Mouse (Mus musculus) layer of hippocampus, postnatal 25 days (tissue): ENCODE data around the gene Kmt2c. TPM values are rescaled to one million over a fixed set of nuclear protein-coding genes. Genes with fewer than 3 reads are reported as not detected.
A peak's percentile ranks its signal among the peaks of the same experiment; 100 is the strongest.

Source experiments
- DNase-seq, 2 experiments: peaks; one replicate each; pipeline ENCODE4 v3.0.0; 2022; ENCODE audit warnings: mixed read lengths in 2 of 2, low spot score in 1 of 2; ENCODE audit errors: extremely low spot score in 1 of 2
- total RNA-seq, 2 experiments: library from RNA; stranded (reverse); gene quantifications; 2 replicates each; pipeline ENCODE4 v1.2.3; 2021

Kmt2c gene
- total RNA-seq, 2 experiments from 2014 or later, result 68.9 to 87.2 TPM

DNA sequence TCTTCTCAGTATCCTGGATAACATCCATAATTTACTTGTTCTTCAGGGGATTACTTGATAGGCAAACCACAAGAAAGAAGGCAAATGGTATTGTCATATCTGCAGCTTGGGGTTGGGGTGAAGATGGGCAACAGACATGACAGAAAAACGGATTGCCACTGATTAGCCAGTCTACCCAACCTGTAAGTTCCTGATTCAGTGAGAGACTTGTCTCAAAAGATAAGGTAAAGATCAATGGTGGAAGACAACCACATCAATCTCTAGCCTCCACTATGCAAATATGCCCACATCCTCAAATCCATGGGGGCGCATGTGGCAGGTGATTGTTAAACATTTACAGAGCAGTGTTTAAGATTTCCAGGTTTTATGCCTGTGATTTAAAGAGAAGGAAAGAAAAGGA lies 105.9 kb downstream of the Kmt2c start:
- no peak for DNase-seq

DNA sequence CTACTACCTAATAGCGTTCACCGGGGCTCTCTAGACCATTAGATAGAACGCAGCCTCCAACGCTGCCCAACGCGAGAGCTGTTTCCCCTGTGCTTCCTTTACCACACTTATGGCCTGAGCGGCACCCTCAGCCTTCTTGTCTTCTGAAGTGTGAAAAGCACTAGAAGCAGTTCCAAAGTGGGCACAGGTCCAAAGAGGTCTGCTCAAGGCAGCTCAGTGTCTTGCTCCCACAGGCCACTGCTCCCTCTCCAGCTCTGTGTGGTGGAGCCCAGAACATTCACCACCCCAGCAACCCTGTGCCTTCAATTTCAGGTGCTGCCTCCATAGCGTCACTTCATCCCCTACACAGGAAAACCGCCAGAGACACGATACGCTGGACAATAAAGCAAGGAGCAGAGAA lies 115.0 kb downstream of the Kmt2c start:
- no peak for DNase-seq

GRCm38 (mm10) chr5:25379188-25379587 lies 119.4 kb downstream of the Kmt2c start:
- no peak for DNase-seq

DNA sequence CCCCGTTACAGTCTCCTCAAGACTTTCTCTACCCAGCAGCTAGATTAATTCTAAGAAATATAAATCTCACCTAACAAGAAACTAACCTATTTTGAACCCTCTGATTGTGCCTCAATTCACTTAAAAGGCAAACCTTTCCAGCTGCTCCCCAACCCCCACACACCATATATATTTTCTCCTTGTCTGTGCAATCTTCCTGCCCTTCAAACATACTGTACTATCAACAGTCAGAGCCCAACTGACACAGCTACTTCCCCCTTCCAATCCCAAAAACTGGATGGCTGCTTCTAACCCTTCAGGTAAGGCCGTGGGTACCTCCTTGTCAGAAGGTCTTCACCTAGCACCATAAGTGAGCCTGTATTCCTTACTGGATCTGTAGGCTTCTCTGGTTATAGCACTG lies 130.2 kb downstream of the Kmt2c start:
- no peak for DNase-seq

DNA sequence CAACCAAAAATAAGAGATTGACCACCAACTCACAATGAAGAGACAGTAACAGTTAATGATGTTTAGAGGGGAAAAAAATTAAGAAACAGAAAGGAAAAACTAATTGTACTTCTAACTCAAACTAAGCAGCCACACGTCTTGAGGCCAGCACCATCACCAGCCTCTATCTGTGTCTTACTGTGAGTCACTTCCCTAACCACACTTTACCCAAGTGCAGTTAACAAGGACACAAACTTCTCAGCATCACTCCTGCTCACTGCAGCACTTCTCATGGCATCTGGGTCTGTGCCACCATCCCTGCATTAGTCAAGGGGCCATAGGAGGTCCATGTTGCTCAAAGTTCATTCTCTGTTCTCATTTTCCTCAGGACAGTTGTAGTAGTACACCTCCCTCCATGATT lies 131.5 kb downstream of the Kmt2c start:
- DNase-seq, result no peak

DNA sequence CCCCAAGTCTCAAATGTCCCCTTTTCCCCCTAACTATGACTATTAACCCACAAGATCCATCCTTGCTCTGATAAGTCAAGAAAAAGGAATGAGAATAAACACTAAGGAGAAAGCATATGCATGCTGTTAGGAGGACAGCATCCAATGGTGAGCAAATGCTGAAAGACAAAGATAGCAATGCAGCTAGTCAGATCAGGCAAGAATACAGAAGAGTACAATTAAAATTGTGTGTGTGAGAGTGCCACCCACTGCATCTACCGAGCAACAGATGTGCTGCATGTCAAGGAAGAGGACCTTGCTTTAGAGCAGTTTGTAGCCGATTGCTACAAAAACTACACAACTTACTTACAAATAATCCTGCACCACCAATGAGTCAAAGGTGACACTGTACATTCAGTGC lies 145.1 kb downstream of the Kmt2c start:
- DNase-seq, result no peak

DNA sequence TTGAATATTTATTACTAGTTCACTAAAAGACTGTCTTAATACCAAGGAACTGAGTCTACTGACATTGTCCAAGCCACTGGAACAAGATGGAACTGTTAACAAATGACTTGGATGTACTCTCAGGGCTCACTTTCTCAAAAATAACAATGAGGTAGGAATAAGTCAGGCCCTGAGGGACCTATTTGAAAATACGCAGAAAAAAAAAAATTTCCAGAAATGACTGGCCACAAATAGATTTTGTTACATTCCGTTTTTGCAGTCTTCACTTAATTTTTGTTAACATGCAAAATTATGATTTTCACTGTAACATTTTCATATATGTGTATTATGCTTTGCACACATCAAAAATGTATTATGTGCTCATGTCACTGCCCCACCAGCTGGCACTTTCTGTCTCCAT lies 167.3 kb downstream of the Kmt2c start:
- no peak for DNase-seq

GRCm38 (mm10) chr5:25313881-25314280 lies 184.7 kb downstream of the Kmt2c start:
- no peak for DNase-seq

GRCm38 (mm10) chr5:25310226-25310625 lies 188.4 kb downstream of the Kmt2c start:
- DNase-seq, result no peak

- peak in 1 of 2 experiments; percentile 27 for DNase-seq
Observed at GRCm38 (mm10) chr5:25296830-25297229, 201.8 kb downstream of the Kmt2c start.

GRCm38 (mm10) chr5:25283988-25284387 lies 214.6 kb downstream of the Kmt2c start:
- DNase-seq, result no peak

DNA sequence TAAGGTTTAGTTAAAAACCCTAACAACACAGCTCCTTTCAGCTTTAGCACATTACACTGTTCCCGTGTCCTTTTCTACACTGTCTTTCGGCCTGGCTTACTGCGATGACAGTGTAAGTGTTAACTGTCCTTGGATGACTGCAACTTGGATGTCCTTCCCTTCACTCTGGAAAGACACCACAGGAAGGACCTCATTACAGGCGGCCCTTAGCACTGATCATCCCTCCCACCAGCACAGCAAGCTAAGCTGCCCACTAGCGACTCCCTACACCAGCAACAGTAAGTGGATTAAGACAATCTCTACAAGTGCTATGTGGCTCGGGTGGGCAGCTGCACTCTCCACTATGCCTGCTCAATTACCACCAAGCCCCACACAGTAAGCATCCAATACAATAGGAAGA lies 222.2 kb downstream of the Kmt2c start:
- DNase-seq, result no peak

DNA sequence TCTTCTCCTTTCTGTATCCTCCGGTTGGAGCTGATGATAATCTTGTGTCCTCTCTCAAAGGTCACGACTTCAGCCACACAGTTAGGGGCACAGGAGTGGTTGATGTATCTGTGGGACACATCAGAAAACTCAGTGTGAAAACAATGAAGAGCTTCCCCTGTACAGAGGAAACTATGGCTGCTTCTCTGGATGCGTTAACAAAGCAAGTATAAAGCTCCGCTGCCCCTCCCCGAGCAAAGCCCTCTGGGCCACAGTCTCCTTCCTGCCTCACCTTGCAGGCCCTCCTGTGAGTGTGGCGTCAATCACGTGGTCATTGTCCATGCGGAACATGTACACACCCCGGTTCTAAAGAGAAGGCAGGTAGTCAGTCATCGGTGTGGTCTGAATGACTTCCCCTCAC lies 223.0 kb downstream of the Kmt2c start:
- DNase-seq, result no peak

GRCm38 (mm10) chr5:25268258-25268888 lies 230.2 kb downstream of the Kmt2c start:
- no peak for DNase-seq

GRCm38 (mm10) chr5:25262266-25262665 lies 236.3 kb downstream of the Kmt2c start:
- no peak for DNase-seq

- no peak for DNase-seq
Observed at GRCm38 (mm10) chr5:25261452-25261851, 237.1 kb downstream of the Kmt2c start.

GRCm38 (mm10) chr5:25256686-25257085 lies 241.9 kb downstream of the Kmt2c start:
- no peak for DNase-seq

DNA sequence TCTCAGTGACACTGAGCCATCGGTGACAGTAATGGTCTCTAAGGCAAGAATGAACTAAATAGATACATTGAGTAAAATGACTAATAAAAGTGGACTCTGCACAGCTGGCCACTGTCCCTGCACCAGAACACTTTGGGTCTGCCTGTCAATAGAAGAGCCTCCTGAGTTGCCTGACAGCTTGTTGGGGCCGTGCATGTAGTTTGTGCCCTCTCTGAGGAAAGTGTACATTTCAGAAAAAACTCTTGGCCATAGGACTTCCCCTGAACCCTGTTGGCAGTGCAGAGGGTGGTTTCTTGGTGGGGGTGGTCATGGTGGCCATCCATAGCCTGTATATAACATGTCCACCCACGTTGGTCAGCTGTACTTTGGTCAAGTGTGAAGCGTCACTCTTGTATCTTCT lies 244.1 kb downstream of the Kmt2c start:
- no peak for DNase-seq

DNA sequence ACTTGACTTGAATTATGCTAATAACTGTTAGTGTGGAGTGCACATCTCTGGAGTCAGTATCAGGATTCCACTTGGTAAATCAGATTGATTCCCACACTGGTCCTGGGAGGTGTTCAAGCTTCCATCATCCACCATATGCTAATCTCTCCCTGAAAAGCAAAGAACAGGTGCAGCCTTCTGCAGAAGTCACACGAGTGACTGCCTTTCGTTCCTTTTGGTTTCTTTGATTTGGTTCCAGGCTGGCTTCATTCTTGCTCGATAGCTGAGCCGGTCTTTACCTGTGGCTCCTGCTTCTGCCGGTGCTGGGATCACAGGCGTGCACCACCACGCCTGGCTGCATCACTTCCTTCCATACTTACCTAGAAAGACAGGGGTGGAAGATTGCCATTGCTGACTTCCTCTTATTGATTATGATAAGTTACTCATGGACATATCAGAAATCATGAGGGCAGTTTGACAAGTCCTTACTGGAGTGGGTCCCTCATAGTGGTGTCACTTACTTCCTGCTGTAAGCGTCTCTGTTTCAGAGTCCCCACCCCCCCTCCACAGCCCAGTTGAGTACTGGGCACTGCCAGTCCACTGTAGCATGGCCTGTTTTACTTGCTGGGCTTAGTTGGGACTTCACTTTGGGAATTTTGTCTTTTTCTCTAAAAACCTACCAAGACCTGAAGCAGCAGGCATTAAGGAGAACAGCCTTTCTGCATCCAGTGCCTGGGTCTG lies 245.6 kb downstream of the Kmt2c start:
- DNase-seq, result no peak

DNA sequence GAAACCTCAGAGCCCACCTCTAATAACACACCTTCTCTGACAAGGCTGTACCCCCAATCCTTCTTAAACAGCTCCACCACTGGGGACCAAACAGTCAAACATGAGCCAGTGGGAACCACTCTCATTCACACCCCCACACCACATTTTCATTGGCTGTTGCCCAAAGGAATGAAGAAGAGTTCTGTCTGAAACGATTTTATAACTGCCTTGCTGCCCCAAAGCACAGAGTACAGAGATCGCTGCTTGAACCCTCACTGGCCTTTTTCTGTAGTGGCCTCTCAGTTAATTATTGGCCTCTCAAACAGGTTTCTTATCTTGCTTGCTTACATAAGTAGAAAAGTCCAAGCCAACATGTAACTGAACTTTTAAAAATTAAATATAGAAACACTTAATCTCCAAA lies 246.2 kb downstream of the Kmt2c start:
- DNase-seq, result no peak

GRCm38 (mm10) chr5:25247036-25247435 lies 251.5 kb downstream of the Kmt2c start:
- no peak for DNase-seq

GRCm38 (mm10) chr5:25246473-25246865 lies 252.1 kb downstream of the Kmt2c start:
- no peak for DNase-seq
